Mouse (Mus musculus) heart, embryonic 16.5 days (tissue): ENCODE measurements around the gene Gm3164. TPM values are rescaled to one million over a fixed set of nuclear protein-coding genes. Genes with fewer than 3 reads are reported as not detected.
"Not testable (repeated sequence)": the region's sequence is repeated elsewhere in the genome, so short reads cannot be mapped to it uniquely, and the experiment has no call there.

Experiments
- ATAC-seq: fragments of 200-750 bp; cut with Nextera tagmentation; replicated peaks from 2 replicates; pipeline ENCODE4 v1.8.0; 2017; ENCODE audit warnings: moderate number of reproducible peaks; ENCODE audit not compliant: insufficient read depth, low FRiP score; ENCODE audit errors: extremely low read depth
- H3K27ac ChIP-seq: fragments of 300-500 bp; sonication (generic); 2 replicates; pipeline ENCODE4 v1.5.1; 2014; ENCODE audit warnings: mild to moderate bottlenecking, low read length, control low read depth, moderate library complexity
- H3K27me3 ChIP-seq: fragments of 300-500 bp; sonication (generic); 2 replicates; pipeline ENCODE4 v1.6.1; 2014; ENCODE audit warnings: low read length, mixed read lengths; ENCODE audit not compliant: control insufficient read depth, insufficient read depth
- H3K36me3 ChIP-seq: fragments of 300-500 bp; sonication (generic); 2 replicates; pipeline ENCODE4 v1.6.1; 2014; ENCODE audit not compliant: control insufficient read depth, insufficient read depth
- H3K4me1 ChIP-seq: fragments of 300-500 bp; sonication (generic); 2 replicates; pipeline ENCODE4 v1.6.1; 2014; ENCODE audit warnings: low read length, mixed read lengths; ENCODE audit not compliant: control insufficient read depth, insufficient read depth
- H3K4me2 ChIP-seq: fragments of 300-500 bp; sonication (generic); 2 replicates; pipeline ENCODE4 v1.6.1; 2014; ENCODE audit warnings: low read depth, mild to moderate bottlenecking, control low read depth, low read length
- H3K4me3 ChIP-seq: fragments of 300-500 bp; sonication (generic); 2 replicates; pipeline ENCODE4 v1.5.1; 2014; ENCODE audit warnings: mild to moderate bottlenecking, control low read depth, low read length
- H3K9ac ChIP-seq: fragments of 300-500 bp; sonication (generic); 2 replicates; pipeline ENCODE4 v1.6.1; 2014; ENCODE audit warnings: low read length, control low read depth
- H3K9me3 ChIP-seq: fragments of 300-500 bp; sonication (generic); replicated peaks from 2 replicates; pipeline ENCODE4 v1.6.1; 2016; ENCODE audit warnings: low read length; ENCODE audit not compliant: control insufficient read depth
- WGBS: fragments of 180-500 bp; shearing (Covaris S2); extraction: QIAGEN DNeasy Blood & Tissue Kit; methylation state at CpG from one replicate; pipeline ENCODE4 v1.1.7; 2014; 5-methylcytosine and 5-hydroxymethylcytosine counted together
- polyA plus RNA-seq: library from polyadenylated mRNA; unstranded; fragments of >200 nt; fragmentation: Nextera tagmentation; extraction: Ambion mirVana; gene quantifications from 2 replicates; pipeline ENCODE4 v1.2.1, GENCODE M21; 2015

Gene Gm3164
- polyA plus RNA-seq, 1 experiment from 2014 or later: 0.37 TPM

DNA sequence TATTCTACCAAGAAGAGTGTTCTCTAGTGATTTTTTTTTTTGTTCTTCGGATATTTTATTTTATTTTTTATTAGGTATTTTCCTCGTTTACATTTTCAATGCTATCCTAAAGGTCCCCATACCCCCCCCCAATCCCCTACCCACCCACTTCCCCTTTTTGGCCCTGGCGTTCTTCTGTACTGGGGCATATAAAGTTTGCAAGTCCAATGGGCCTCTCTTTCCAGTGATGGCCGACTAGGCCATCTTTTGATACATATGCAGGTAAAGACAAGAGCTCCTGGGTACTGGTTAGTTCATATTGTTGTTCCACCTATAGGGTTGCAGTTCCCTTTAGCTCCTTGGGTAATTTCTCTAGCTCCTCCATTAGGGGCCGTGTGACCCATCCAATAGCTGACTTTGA is 14.0 kb upstream of the Gm3164 start:
- H3K4me2 ChIP-seq, H3K27ac ChIP-seq, H3K27me3 ChIP-seq, H3K4me1 ChIP-seq, H3K36me3 ChIP-seq, H3K9me3 ChIP-seq, H3K4me3 ChIP-seq, H3K9ac ChIP-seq, ATAC-seq: not testable (repeated sequence)
- 62% methylated on average over 5 of the region's 5 CpGs for WGBS

DNA sequence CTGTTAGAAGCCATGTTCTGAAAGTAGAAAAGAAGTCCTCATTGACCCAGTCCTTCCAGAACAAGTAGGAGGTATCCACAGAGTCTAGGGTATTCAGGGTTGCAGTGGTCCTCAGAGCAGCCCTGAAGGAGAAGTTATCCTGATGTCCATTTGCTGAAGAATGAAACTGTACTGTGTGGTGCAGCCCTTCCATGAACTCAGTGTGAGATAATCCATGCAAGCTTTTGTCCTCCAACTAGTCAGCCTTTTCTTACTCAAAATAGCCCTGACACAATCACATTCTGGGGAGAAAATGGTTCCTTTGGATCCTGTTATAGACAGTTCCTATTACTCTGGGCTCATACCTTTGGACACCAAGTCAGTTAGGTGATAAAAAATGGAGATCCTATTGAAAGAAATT is 11.4 kb upstream of the Gm3164 start:
- H3K27me3 ChIP-seq, H3K4me1 ChIP-seq, H3K36me3 ChIP-seq, H3K4me2 ChIP-seq, H3K27ac ChIP-seq, H3K9me3 ChIP-seq, H3K9ac ChIP-seq, H3K4me3 ChIP-seq, ATAC-seq: not testable (repeated sequence)

DNA sequence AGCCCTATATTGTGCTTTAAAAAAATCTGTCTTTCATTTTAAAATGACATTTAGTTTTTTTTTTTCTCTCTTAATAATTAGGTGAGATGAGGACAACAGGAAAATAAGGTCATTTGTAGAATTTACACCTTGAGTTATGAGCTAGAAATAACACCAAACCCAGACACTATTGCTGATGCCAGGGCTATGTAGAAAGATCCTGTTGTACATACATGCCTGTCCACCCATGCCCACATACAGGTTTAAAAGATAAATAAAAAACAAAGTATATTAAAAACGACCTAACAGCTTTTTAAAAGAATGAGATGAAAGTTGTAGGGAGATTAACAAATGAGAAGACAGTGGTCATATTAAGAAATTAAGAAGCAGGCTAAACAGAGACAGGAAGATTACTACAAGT is 5.3 kb upstream of the Gm3164 start:
- not testable (repeated sequence) for H3K9ac ChIP-seq, H3K9me3 ChIP-seq, H3K27ac ChIP-seq, ATAC-seq, H3K27me3 ChIP-seq, H3K4me1 ChIP-seq, H3K36me3 ChIP-seq, H3K4me2 ChIP-seq, H3K4me3 ChIP-seq
- 45% methylated on average over 1 of the region's 1 CpGs for WGBS

DNA sequence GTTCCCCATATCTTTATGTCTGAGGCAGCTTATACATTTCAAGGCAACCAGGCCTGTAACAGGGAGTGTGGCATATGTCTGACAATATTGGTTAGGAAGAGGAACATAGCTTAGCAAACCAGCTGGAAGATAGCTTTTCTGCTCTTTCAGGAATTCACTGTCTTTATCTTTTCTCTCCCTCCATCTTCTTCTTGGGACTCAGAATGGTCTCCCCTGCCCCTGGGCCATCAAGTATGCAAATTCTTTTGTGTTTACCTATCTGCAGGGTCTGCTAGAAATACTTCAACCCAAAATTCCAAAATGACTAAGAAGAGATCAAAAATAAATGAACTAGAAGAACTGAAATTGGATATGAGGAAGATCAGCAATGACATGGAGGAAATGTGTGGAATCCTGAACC is 15.4 kb downstream of the Gm3164 start, which contains the start of gene Gm3173:
Gene Gm3173, plus strand, starts transcription at position 301 of the 400 bp plus-strand sequence.
- H3K9me3 ChIP-seq, H3K9ac ChIP-seq, H3K4me1 ChIP-seq, H3K36me3 ChIP-seq, H3K27ac ChIP-seq, ATAC-seq, H3K27me3 ChIP-seq, H3K4me3 ChIP-seq, H3K4me2 ChIP-seq: not testable (repeated sequence)

DNA sequence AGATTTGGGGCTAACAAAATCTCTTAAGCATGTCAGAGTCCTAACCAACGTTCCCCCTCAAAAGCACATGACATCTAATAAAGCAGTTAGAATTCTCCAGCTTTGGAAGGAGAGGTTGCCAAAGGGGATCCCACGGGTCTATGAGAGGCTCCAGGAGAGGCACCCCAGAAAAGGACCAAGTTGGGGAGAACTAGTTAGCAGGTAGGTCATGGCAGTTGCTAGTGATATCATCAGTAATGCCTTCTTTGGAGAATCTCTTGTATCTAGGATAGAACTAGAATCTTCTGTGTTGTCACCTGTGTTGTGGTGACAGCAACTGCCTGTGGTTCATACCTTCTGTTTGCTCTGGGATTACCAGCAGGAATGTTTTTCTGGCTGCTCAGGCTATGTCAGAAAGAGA is 66.2 kb downstream of the Gm3164 start, which contains the start of gene Gm3182:
Gene Gm3182, plus strand, starts transcription at position 301 of the 400 bp plus-strand sequence.
- not testable (repeated sequence) for H3K4me3 ChIP-seq, H3K4me2 ChIP-seq, H3K9ac ChIP-seq, H3K36me3 ChIP-seq, H3K9me3 ChIP-seq, H3K27ac ChIP-seq, H3K4me1 ChIP-seq, ATAC-seq, H3K27me3 ChIP-seq
- WGBS: no CpG with 5 or more reads among the region's 2 CpGs

Other genes with a start within 250 kb of the Gm3164 start
- gene Gm2974, start 232.9 kb upstream of the Gm3164 start, polyA plus RNA-seq: 0.18 TPM in 1 of 2 replicates, not detected in the other
- gene Gm3138, start 165.8 kb upstream of the Gm3164 start, polyA plus RNA-seq: not detected in 2 replicates
- gene Gm3149, start 98.2 kb upstream of the Gm3164 start, polyA plus RNA-seq: not detected in 2 replicates
- gene 2610042L04Rik, start 80.7 kb upstream of the Gm3164 start, polyA plus RNA-seq: 0.09 and 0.20 TPM in 2 replicates
- gene Gm3159, start 17.9 kb upstream of the Gm3164 start, polyA plus RNA-seq: not detected in 2 replicates
- gene Gm3173, start 15.5 kb downstream of the Gm3164 start, polyA plus RNA-seq: not detected in 2 replicates
- gene Gm3182, start 66.3 kb downstream of the Gm3164 start, polyA plus RNA-seq: 0.16 TPM in 1 of 2 replicates, not detected in the other
- not detected in 2 replicates for gene Gm3047, start 140.0 kb downstream of the Gm3164 start, polyA plus RNA-seq
- gene Gm8159, start 216.9 kb downstream of the Gm3164 start, polyA plus RNA-seq: not detected in 2 replicates
- gene Gm3239, start 248.7 kb downstream of the Gm3164 start, polyA plus RNA-seq: 0.21 and 0.56 TPM in 2 replicates